Mouse (Mus musculus) heart, embryonic 16.5 days (tissue): ENCODE measurements around the gene Adra2c. TPM values are rescaled to one million over a fixed set of nuclear protein-coding genes. Genes with fewer than 3 reads are reported as not detected.

Experiments used
- ATAC-seq: fragments of 200-750 bp; cut with Nextera tagmentation; replicated peaks from 2 replicates; pipeline ENCODE4 v1.8.0; 2017; ENCODE audit warnings: moderate number of reproducible peaks; ENCODE audit not compliant: insufficient read depth, low FRiP score; ENCODE audit errors: extremely low read depth
- H3K27ac ChIP-seq: fragments of 300-500 bp; sonication (generic); 2 replicates; pipeline ENCODE4 v1.5.1; 2014; ENCODE audit warnings: mild to moderate bottlenecking, low read length, control low read depth, moderate library complexity
- H3K27me3 ChIP-seq: fragments of 300-500 bp; sonication (generic); 2 replicates; pipeline ENCODE4 v1.6.1; 2014; ENCODE audit warnings: low read length, mixed read lengths; ENCODE audit not compliant: control insufficient read depth, insufficient read depth
- H3K36me3 ChIP-seq: fragments of 300-500 bp; sonication (generic); 2 replicates; pipeline ENCODE4 v1.6.1; 2014; ENCODE audit not compliant: control insufficient read depth, insufficient read depth
- H3K4me1 ChIP-seq: fragments of 300-500 bp; sonication (generic); 2 replicates; pipeline ENCODE4 v1.6.1; 2014; ENCODE audit warnings: low read length, mixed read lengths; ENCODE audit not compliant: control insufficient read depth, insufficient read depth
- H3K4me2 ChIP-seq: fragments of 300-500 bp; sonication (generic); 2 replicates; pipeline ENCODE4 v1.6.1; 2014; ENCODE audit warnings: low read depth, mild to moderate bottlenecking, control low read depth, low read length
- H3K4me3 ChIP-seq: fragments of 300-500 bp; sonication (generic); 2 replicates; pipeline ENCODE4 v1.5.1; 2014; ENCODE audit warnings: mild to moderate bottlenecking, control low read depth, low read length
- H3K9ac ChIP-seq: fragments of 300-500 bp; sonication (generic); 2 replicates; pipeline ENCODE4 v1.6.1; 2014; ENCODE audit warnings: low read length, control low read depth
- H3K9me3 ChIP-seq: fragments of 300-500 bp; sonication (generic); replicated peaks from 2 replicates; pipeline ENCODE4 v1.6.1; 2016; ENCODE audit warnings: low read length; ENCODE audit not compliant: control insufficient read depth
- WGBS: fragments of 180-500 bp; shearing (Covaris S2); extraction: QIAGEN DNeasy Blood & Tissue Kit; methylation state at CpG from one replicate; pipeline ENCODE4 v1.1.7; 2014; 5-methylcytosine and 5-hydroxymethylcytosine counted together
- polyA plus RNA-seq: library from polyadenylated mRNA; unstranded; fragments of >200 nt; fragmentation: Nextera tagmentation; extraction: Ambion mirVana; gene quantifications from 2 replicates; pipeline ENCODE4 v1.2.1, GENCODE M21; 2015

Gene Adra2c
- 0.04 TPM in 1 of 2 replicates, not detected in the other for polyA plus RNA-seq

DNA sequence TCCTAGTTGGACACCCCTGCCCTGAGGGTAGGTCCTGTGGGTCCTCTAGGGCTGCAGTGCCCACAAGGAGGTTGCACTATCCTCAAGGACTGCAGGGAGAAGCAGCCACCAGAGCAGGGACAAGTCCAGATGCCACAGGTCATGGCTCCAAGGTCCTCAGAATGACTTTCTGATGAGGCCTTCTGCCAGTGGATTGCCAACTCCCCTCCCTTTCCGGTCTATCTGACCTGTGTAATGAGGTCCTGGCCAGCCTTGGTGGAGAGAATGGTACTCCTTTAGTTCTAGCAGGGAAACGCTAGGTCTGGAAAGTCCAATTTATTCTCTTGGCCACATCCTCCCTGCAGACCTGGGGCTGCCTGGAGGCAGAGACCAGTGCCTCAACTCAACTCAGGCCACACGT lies at the start of gene Adra2c:
Adra2c (plus strand) TSS at position 301 of the 400 bp plus-strand sequence.
- no peak for ATAC-seq
- no peak within 1 kb of the TSS for H3K27ac ChIP-seq
- H3K36me3 ChIP-seq, result no peaks in the 10 kb centered on the region
- H3K27me3 ChIP-seq, result peaks cover 82% of the 10 kb centered on the region
- H3K9ac ChIP-seq, result no peak within 1 kb of the TSS
- peaks cover 4% of the 10 kb centered on the region for H3K4me1 ChIP-seq
- H3K4me3 ChIP-seq, result peak within 1 kb of the TSS; percentile 59
- peak within 1 kb of the TSS; percentile 87 for H3K4me2 ChIP-seq
- WGBS, result 51% methylated on average over 3 of the region's 3 CpGs
- H3K9me3 ChIP-seq, result no peaks in the 10 kb centered on the region

DNA sequence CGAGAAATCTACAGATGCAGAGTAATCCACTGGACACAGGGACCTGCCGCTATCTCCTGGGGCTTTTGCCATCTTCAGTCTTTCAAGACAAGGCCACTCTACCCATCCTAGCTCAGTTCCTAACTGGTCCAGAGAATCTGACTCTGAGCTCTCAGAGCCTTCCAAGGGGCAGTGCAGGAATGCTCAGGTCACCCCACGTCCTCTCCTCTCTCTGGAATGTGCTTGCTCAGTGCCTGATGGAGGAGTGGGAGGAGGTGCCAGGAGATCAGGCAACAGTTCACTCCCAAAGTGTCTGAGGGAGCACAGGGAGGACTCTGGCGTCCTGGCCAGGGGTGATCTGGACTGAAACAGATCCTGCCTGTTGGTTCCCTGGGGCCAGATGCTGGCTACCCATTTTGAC lies 45.0 kb upstream of the Adra2c start:
- Histone ChIP-seq H3K4me2 (no peak overlapping the region), H3K27me3 (peaks cover 9% of the 10 kb centered on the region), H3K9me3 (no peaks in the 10 kb centered on the region), H3K4me1 (no peaks in the 10 kb centered on the region), H3K4me3 (no peak overlapping the region), H3K27ac (no peak overlapping the region), H3K9ac (no peak overlapping the region), H3K36me3 (no peaks in the 10 kb centered on the region)
- no peak for ATAC-seq
- WGBS, result 49% methylated on average over 4 of the region's 4 CpGs

- 76% methylated on average over 4 of the region's 4 CpGs for WGBS
- H3K27ac ChIP-seq, result no peak overlapping the region
- peaks cover 5% of the 10 kb centered on the region for H3K9me3 ChIP-seq
- no peaks in the 10 kb centered on the region for H3K4me1 ChIP-seq
- H3K4me3 ChIP-seq, result no peak overlapping the region
- no peak for ATAC-seq
- H3K27me3 ChIP-seq, result no peaks in the 10 kb centered on the region; the same call in 1 of the 2 replicates
- no peak overlapping the region for H3K4me2 ChIP-seq
- no peak overlapping the region for H3K9ac ChIP-seq
- no peaks in the 10 kb centered on the region for H3K36me3 ChIP-seq
Measured at GRCm38 (mm10) chr5:35237757-35238156, 40.4 kb upstream of the Adra2c start.

DNA sequence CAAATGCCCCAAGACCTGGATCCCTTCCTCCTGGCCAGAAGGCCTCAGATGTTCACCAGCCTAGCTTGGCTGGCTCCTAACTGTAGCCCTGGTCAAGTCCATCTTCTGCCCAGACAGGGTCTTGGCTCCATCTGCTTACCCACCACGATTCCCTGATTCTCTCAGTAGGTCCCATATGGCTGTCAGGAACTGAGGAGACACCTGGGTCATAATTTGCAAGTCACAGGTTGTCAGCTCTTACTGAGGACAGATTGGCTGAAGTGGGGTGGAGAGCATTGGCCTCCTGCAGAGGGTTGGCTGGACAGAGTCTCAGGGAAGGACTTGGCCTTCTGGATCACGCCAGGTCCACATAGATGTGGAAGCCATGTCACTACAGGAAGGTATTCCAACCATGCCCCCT lies 39.5 kb upstream of the Adra2c start:
- no peak overlapping the region for H3K27ac ChIP-seq
- no peak overlapping the region for H3K4me2 ChIP-seq
- ATAC-seq, result no peak
- peaks cover 5% of the 10 kb centered on the region for H3K9me3 ChIP-seq
- no peaks in the 10 kb centered on the region for H3K4me1 ChIP-seq
- no peaks in the 10 kb centered on the region for H3K36me3 ChIP-seq
- no peak overlapping the region for H3K9ac ChIP-seq
- WGBS, result 76% methylated on average over 2 of the region's 2 CpGs
- no peaks in the 10 kb centered on the region; the same call in 1 of the 2 replicates for H3K27me3 ChIP-seq
- H3K4me3 ChIP-seq, result no peak overlapping the region

DNA sequence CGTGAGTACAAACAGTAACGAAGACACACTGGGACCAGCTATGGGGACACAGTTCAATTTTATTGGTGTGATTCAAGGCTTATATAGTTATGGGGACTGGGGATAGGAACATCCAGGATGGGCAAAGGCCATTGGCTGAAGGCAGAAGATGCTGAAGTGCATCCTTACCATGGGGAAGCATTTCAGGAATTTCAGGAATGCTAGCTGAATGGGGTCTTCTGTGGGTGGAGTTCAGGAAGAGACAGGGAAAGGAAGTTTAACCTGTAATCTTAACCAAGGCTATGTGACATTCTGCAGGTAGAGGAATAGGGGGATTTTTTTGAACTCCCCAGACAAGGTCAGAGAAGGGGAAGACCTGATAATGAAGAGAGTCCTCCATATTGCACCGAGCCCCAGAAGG lies 36.6 kb upstream of the Adra2c start:
- Histone ChIP-seq H3K36me3 (no peaks in the 10 kb centered on the region), H3K27ac (no peak overlapping the region), H3K4me1 (no peaks in the 10 kb centered on the region), H3K9ac (no peak overlapping the region), H3K4me2 (no peak overlapping the region), H3K27me3 (peaks cover 4% of the 10 kb centered on the region; the same call in 1 of the 2 replicates), H3K9me3 (peaks cover 5% of the 10 kb centered on the region), H3K4me3 (no peak overlapping the region)
- ATAC-seq, result no peak
- whole genome bisulfite sequencing, result 68% methylated on average over 3 of the region's 3 CpGs

GRCm38 (mm10) chr5:35244204-35244603 lies 33.9 kb upstream of the Adra2c start:
- H3K27me3 ChIP-seq, result peaks cover 4% of the 10 kb centered on the region; the same call in 1 of the 2 replicates
- no peak overlapping the region for H3K27ac ChIP-seq
- no peak overlapping the region for H3K9ac ChIP-seq
- WGBS, result 3% methylated on average over 1 of the region's 1 CpGs
- peaks cover 5% of the 10 kb centered on the region for H3K9me3 ChIP-seq
- no peak overlapping the region for H3K4me2 ChIP-seq
- no peak overlapping the region for H3K4me3 ChIP-seq
- no peak for ATAC-seq
- H3K36me3 ChIP-seq, result no peaks in the 10 kb centered on the region
- H3K4me1 ChIP-seq, result no peaks in the 10 kb centered on the region

GRCm38 (mm10) chr5:35245555-35246273 lies 32.4 kb upstream of the Adra2c start:
- Histone ChIP-seq H3K4me2 (no peak overlapping the region), H3K36me3 (no peaks in the 10 kb centered on the region), H3K27me3 (0 out of 2 replicates have a peak, but pooled peaks cover 4% of the 10 kb centered on the region), H3K9ac (no peak overlapping the region), H3K4me1 (no peaks in the 10 kb centered on the region), H3K4me3 (no peak overlapping the region), H3K27ac (no peak overlapping the region), H3K9me3 (peaks cover 5% of the 10 kb centered on the region)
- ATAC-seq, result no peak
- 52% methylated on average over 11 of the region's 11 CpGs for WGBS

DNA sequence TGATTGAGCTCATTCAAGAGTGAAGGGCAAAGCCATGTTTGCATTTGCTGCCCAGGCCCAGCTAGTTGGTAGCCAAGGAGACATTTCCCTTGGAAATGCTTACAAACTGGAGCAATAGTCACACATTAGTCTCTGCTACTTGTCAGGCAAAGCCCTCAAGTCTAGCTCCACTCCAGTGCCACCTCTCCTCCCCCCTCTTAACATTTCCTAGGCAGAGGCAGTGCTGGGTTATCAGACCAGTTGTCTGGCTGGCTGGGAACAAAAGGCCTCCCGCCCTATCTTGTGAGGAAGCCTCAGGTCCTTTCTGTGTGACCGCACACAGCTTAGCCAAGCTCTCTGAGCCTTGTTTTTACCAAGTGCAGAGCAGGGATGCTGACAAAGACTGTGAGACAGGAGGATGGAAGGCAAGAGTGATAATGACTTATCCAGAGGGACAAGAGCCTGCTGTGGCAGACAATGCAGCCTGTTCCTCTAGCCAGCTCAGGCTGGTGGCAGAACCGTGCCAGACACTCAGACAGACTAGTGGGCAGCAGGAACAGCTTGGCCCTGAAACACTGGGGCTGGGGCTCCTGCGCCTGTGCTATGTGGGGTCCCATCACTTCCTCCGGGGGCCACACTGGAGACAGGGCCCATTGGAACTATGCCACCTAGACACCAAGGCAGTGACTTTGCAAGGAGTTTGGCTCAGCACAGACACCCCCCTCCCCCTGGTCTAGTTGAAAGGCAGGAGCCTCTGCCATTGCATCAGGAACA lies 23.0 kb upstream of the Adra2c start:
- Histone ChIP-seq H3K4me3 (no peak overlapping the region), H3K27me3 (no peaks in the 10 kb centered on the region; the same call in none of the 2 replicates), H3K9ac (no peak overlapping the region), H3K4me2 (no peak overlapping the region), H3K9me3 (no peaks in the 10 kb centered on the region), H3K4me1 (no peaks in the 10 kb centered on the region; the same call in 1 of the 2 replicates), H3K27ac (no peak overlapping the region), H3K36me3 (no peaks in the 10 kb centered on the region)
- ATAC-seq, result 0 out of 2 replicates have a peak, but pooled peaks have one; percentile 10
- 37% methylated on average over 5 of the region's 5 CpGs for WGBS

DNA sequence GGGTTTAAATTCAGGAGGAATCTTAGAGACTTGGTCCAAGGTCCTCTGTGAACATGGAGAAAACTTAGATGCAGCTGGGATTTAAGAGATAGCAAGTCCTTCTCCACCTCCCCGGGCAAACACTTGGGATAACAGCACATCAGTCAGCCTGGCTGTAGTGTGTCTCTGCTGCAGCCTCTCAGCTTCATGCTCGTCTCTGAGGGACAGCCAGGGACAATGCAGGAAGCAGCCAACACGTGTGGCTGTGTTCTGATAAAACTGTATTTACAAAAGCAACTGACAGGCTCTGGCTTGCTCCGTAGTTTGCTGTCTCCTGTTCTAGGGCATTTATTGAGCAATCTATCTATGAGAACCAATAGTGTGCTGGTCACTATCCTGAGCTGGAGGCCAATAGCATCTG lies 14.4 kb upstream of the Adra2c start:
- WGBS, result 18% methylated on average over 4 of the region's 4 CpGs
- Histone ChIP-seq H3K4me2 (no peak overlapping the region), H3K27me3 (peaks cover 16% of the 10 kb centered on the region), H3K4me1 (no peaks in the 10 kb centered on the region), H3K9me3 (no peaks in the 10 kb centered on the region), H3K9ac (no peak overlapping the region), H3K36me3 (no peaks in the 10 kb centered on the region), H3K27ac (no peak overlapping the region), H3K4me3 (no peak overlapping the region)
- no peak for ATAC-seq
